Mouse (Mus musculus) monocyte, adult 5-6 weeks (primary cell): ENCODE results near the gene Bloc1s5. TPM values are rescaled to one million over a fixed set of nuclear protein-coding genes. Genes with fewer than 3 reads are reported as not detected.
"Not testable (repeated sequence)": the region's sequence is repeated elsewhere in the genome, so short reads cannot be mapped to it uniquely, and the experiment has no call there.

Experiments
- ATAC-seq: fragments of 153-309, 156-312 bp; replicated peaks from 2 replicates; pipeline ENCODE4 v1.8.0; 2017; ENCODE audit warnings: mild to moderate bottlenecking; ENCODE audit not compliant: low TSS enrichment, insufficient number of reproducible peaks, severe bottlenecking, poor library complexity, low FRiP score
- total RNA-seq: library from RNA; stranded (forward); fragments of 200-1000, 200-491, 200-594 nt; gene quantifications from 3 replicates; pipeline ENCODE4 v1.2.3, GENCODE M21; 2017

The Bloc1s5 gene
- total RNA-seq, 1 experiment from 2014 or later, result 10.2 TPM

DNA sequence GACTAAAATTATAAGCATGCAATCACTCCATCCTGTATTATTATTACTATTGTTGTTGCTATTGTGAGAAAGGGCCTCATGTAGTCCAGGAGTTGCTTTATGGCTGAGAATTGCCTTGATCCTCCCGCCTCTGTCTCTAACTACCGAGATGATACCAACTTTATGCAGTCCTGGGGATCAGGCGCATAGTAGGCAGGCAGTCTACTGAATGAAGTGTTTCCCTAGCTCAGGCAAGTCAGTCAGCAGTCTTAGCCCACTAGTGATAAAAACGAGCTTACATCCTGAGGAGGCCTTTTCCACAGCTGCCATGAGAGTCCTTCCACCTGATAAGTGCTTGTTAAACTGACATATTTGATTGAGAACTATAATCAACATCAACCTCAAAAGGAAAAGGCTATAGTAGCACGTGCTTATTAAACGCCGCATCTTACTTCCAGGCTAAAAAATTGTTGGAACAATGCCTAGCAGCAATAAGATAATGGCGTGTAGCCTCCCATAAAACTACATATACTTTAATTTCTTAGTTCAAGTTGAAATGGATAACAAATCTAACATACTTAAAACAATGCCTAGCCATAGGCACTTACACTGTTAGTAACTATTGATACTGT, 10.5 kb downstream of the Bloc1s5 start:
- no peak for ATAC-seq

- ATAC-seq, result no peak
Measured at GRCm38 (mm10) chr13:38623296-38623695, 11.6 kb downstream of the Bloc1s5 start.

DNA sequence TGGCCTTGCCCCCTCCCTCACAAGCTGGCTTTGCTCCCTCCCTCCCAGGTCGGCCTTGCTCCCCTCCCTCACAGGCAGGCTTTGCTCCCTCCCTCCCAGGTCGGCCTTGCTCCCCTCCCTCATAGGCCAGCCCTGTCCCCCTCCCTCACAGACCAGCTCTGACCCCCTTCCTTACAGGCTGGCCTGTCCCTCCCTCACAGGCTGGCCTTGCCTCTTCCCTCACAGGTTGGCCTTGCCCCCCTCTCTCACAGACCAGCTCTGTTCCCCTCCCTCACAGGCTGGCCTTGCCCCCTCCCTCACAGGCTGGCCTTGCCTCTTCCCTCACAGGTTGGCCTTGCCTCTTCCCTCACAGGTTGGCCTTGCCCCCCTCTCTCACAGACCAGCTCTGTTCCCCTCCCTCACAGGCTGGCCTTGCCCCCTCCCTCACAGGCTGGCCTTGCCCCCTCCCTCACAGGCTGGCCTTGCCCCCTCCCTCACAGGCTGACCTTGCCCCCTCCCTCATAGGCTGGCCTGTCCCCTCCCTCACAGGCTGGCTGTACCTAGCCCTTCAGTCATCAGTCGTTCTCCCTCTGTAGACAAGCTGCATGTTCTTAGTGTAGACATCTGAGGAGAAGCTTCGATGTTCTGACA, 16.8 kb downstream of the Bloc1s5 start:
- not testable (repeated sequence) for ATAC-seq

- ATAC-seq, result no peak
Measured at GRCm38 (mm10) chr13:38616887-38617286, 18.0 kb downstream of the Bloc1s5 start.

- ATAC-seq, result no peak
Measured at GRCm38 (mm10) chr13:38615656-38616055, 19.3 kb downstream of the Bloc1s5 start.

- no peak for ATAC-seq
Measured at GRCm38 (mm10) chr13:38614298-38614697, 20.6 kb downstream of the Bloc1s5 start.

GRCm38 (mm10) chr13:38613583-38613982, 21.3 kb downstream of the Bloc1s5 start:
- ATAC-seq, result no peak

DNA sequence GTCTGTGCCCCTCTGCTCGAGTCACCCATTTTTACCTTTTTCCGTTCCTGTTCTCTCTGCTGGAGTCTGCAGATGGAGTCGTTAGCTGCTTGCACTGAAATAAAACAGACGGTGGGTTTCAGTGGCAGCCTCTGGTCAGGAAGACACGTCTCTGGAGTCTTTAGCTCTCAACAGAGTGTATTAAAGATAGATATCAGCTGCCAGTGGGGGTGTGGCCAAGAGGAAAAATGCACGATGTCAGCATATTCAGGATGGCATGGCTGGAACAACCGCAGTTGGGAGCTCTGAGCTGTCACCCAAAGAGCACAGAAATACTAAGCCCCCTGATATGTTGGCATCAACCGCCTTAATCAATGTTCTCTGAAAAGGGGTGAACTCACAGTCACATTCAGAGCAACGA, 22.3 kb downstream of the Bloc1s5 start:
- no peak for ATAC-seq

- ATAC-seq, result no peak
Measured at GRCm38 (mm10) chr13:38612179-38612578, 22.7 kb downstream of the Bloc1s5 start.

GRCm38 (mm10) chr13:38610336-38610735, 24.6 kb downstream of the Bloc1s5 start:
- ATAC-seq, result no peak

DNA sequence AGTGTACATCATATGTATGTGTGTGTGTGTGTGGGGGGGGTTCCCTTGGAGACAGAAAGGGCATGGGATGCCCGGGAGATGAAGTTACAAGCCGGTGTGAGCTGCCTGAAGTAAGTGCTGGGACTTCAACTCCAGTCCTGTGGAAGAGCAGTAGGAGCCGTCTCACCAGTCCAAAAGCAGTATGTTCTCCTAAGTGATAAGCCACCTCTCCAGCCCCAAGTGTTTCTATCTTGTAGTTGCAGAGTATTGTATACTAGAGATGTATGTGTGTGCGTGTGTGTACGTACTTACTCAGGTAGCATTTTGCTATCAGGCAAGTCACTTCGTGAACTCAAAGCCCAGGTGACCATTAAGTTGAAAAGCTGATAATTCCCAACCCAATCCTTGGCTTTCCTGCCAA, 27.8 kb downstream of the Bloc1s5 start:
- no peak for ATAC-seq

DNA sequence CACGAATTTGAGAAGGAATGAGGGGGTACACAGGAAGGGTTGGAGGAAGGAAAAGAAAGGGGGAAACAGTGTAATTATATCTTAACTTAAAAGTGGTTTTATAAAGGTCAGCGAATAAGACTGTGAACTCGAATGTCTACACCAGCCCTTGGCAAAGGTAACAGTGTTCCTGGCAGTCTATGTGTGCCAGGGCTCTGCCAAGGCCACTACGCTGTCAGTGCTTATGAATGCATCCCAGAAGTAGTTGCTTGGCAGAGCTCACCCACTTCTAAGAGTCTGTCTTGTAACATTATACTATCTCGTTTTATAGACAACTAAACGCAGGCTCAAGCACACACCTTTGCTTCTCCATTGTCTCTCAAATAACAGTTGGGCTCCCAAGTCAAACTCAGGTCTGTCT, 29.6 kb downstream of the Bloc1s5 start:
- no peak for ATAC-seq

- no peak for ATAC-seq
Measured at GRCm38 (mm10) chr13:38602966-38603365, 31.9 kb downstream of the Bloc1s5 start.

- no peak for ATAC-seq
Measured at GRCm38 (mm10) chr13:38602243-38602832, 32.6 kb downstream of the Bloc1s5 start.

DNA sequence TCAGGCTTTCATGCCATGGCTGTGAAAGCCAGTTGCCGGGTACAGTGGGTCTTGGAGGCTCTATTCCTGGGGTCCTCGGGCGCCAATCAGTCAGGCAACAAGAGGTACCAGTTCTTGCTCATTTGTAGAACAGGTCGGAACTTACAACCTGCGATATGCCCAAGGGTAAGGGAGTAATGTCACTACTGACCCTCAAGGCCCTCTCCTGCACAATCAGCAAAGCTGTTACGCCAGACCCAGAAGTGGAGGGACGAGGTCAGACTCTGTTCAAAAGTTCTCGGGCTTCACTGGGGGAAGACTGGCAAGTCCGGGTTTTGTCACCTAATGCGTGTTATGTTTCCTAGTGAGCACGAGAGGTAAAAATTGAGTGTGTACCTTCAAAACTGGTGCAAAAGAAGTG, 34.1 kb downstream of the Bloc1s5 start:
- no peak for ATAC-seq

DNA sequence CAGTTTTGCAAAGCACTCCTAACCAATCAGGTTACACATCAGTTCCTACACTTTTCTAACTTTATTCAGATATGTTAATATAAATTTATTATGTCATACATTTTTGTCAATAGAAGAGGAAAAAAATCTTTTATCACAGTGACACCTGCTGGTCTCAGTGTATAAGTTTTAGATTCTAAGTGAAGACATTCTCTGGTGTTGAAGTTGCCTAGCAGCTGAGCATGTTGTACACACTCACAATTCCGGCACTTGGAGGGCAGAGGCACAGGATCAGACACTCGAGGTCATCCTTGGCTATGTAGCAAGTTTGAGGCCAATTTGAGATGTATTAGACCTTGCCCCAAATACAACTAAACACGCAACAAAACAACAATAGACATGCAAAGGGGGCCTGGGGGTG, 37.8 kb downstream of the Bloc1s5 start:
- ATAC-seq, result no peak

- no peak for ATAC-seq
Measured at GRCm38 (mm10) chr13:38596461-38596860, 38.4 kb downstream of the Bloc1s5 start.

- no peak for ATAC-seq
Measured at GRCm38 (mm10) chr13:38593114-38593513, 41.8 kb downstream of the Bloc1s5 start.

GRCm38 (mm10) chr13:38587350-38587749, 47.6 kb downstream of the Bloc1s5 start:
- no peak for ATAC-seq

DNA sequence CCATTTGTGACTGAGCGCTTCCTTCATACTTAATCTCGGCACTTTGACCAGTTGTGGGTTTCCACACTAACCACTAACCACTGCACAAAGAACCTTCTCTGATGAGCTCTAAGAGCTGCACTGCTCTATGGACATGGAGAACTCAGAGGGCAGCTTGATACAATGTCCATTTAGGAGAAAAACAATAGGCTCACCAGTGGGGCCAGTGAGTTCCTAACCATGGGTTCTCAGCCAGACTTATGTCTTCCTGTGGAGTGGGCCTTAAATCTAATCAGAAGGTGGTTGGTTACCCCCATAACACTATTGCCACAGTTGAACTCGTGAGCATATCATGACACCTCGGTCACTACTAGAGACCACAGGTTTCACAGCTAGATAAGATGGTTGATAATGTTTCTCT, 48.5 kb downstream of the Bloc1s5 start:
- 0 out of 2 replicates have a peak, but pooled peaks have one; percentile 30 for ATAC-seq
